Mouse (Mus musculus) forebrain, embryonic 11.5 days (tissue): ENCODE data around the gene Enox1. TPM values are rescaled to one million over a fixed set of nuclear protein-coding genes. Genes with fewer than 3 reads are reported as not detected.

Source experiments
- ATAC-seq: fragments of 200-750 bp; cut with Nextera tagmentation; replicated peaks from 2 replicates; pipeline ENCODE4 v1.8.0; 2017; ENCODE audit warnings: moderate TSS enrichment; ENCODE audit not compliant: low FRiP score
- DNase-seq: peaks from one replicate; pipeline ENCODE4 v3.0.0-alpha.2; 2017; ENCODE audit warnings: low spot score
- H3K27ac ChIP-seq: fragments of 300-500 bp; sonication (generic); 2 replicates; pipeline ENCODE4 v1.5.1; 2014; ENCODE audit warnings: low read depth, low read length
- H3K27me3 ChIP-seq: fragments of 300-500 bp; sonication (generic); 2 replicates; pipeline ENCODE4 v1.6.1; 2014; ENCODE audit warnings: mild to moderate bottlenecking, low read length, mixed read lengths; ENCODE audit not compliant: control insufficient read depth, insufficient read depth
- H3K36me3 ChIP-seq: fragments of 300-500 bp; sonication (generic); 2 replicates; pipeline ENCODE4 v1.6.1; 2014; ENCODE audit warnings: mild to moderate bottlenecking, low read length, moderate library complexity, mixed read lengths; ENCODE audit not compliant: control insufficient read depth, insufficient read depth
- H3K4me1 ChIP-seq: fragments of 300-500 bp; sonication (generic); replicated peaks from 2 replicates; pipeline ENCODE4 v1.6.1; 2014; ENCODE audit warnings: low read length, mixed read lengths; ENCODE audit not compliant: control insufficient read depth, insufficient read depth
- H3K4me2 ChIP-seq: fragments of 300-500 bp; sonication (generic); 2 replicates; pipeline ENCODE4 v1.6.1; 2014; ENCODE audit warnings: low read depth, mild to moderate bottlenecking, low read length, moderate library complexity, mixed read lengths; ENCODE audit not compliant: severe bottlenecking
- H3K4me3 ChIP-seq: fragments of 300-500 bp; sonication (generic); 2 replicates; pipeline ENCODE4 v1.5.1; 2014; ENCODE audit warnings: low read depth, low read length
- H3K9ac ChIP-seq: fragments of 300-500 bp; sonication (generic); 2 replicates; pipeline ENCODE4 v1.6.1; 2014; ENCODE audit warnings: low read length
- H3K9me3 ChIP-seq: fragments of 300-500 bp; sonication (generic); 2 replicates; pipeline ENCODE4 v1.6.1; 2016; ENCODE audit warnings: low read length, mixed read lengths; ENCODE audit not compliant: control insufficient read depth
- WGBS: fragments of 180-500 bp; shearing (Covaris S2); extraction: QIAGEN DNeasy Blood & Tissue Kit; methylation state at CpG from one replicate; pipeline ENCODE4 v1.1.7; 2014; 5-methylcytosine and 5-hydroxymethylcytosine counted together
- polyA plus RNA-seq: library from polyadenylated mRNA; unstranded; fragments of >200 nt; fragmentation: Nextera tagmentation; extraction: Ambion mirVana; gene quantifications from 2 replicates; pipeline ENCODE4 v1.2.1, GENCODE M21; 2014

Enox1 gene
- polyA plus RNA-seq, 1 experiment from 2014 or later, result 22.6 TPM

GRCm38 (mm10) chr14:77511137-77511870 is 354.7 kb downstream of the Enox1 start:
- no peak for ATAC-seq
- WGBS, result 86% methylated on average over 7 of the region's 7 CpGs
- H3K9ac ChIP-seq, result no peak overlapping the region
- no peak for DNase-seq
- no peaks in the 10 kb centered on the region for H3K9me3 ChIP-seq
- no peaks in the 10 kb centered on the region for H3K4me1 ChIP-seq
- no peaks in the 10 kb centered on the region for H3K27me3 ChIP-seq
- no peak overlapping the region for H3K4me2 ChIP-seq
- H3K36me3 ChIP-seq, result no peaks in the 10 kb centered on the region
- no peak overlapping the region for H3K4me3 ChIP-seq
- H3K27ac ChIP-seq, result no peak overlapping the region

GRCm38 (mm10) chr14:77518017-77518416 is 361.5 kb downstream of the Enox1 start:
- H3K4me1 ChIP-seq, result no peaks in the 10 kb centered on the region
- H3K9ac ChIP-seq, result no peak overlapping the region
- no peaks in the 10 kb centered on the region for H3K36me3 ChIP-seq
- no peaks in the 10 kb centered on the region for H3K9me3 ChIP-seq
- no peak overlapping the region for H3K27ac ChIP-seq
- no peak overlapping the region for H3K4me2 ChIP-seq
- H3K27me3 ChIP-seq, result no peaks in the 10 kb centered on the region
- ATAC-seq (no peak), DNase-seq (no peak)
- H3K4me3 ChIP-seq, result no peak overlapping the region
- 68% methylated on average over 4 of the region's 4 CpGs for WGBS

- no peaks in the 10 kb centered on the region for H3K9me3 ChIP-seq
- H3K4me2 ChIP-seq, result no peak overlapping the region
- H3K27me3 ChIP-seq, result no peaks in the 10 kb centered on the region
- no peak overlapping the region for H3K4me3 ChIP-seq
- 80% methylated on average over 7 of the region's 7 CpGs for WGBS
- H3K9ac ChIP-seq, result no peak overlapping the region
- no peaks in the 10 kb centered on the region for H3K4me1 ChIP-seq
- no peak overlapping the region for H3K27ac ChIP-seq
- no peak for DNase-seq
- H3K36me3 ChIP-seq, result no peaks in the 10 kb centered on the region
- no peak for ATAC-seq
Measured at GRCm38 (mm10) chr14:77518941-77519695, 362.6 kb downstream of the Enox1 start.

GRCm38 (mm10) chr14:77519701-77520100 is 363.1 kb downstream of the Enox1 start:
- H3K9ac ChIP-seq, result no peak overlapping the region
- no peak for ATAC-seq
- WGBS, result 84% methylated on average over 1 of the region's 1 CpGs

GRCm38 (mm10) chr14:77524303-77524702 is 367.7 kb downstream of the Enox1 start:
- Histone ChIP-seq H3K9ac (no peak overlapping the region), H3K27ac (no peak overlapping the region), H3K36me3 (no peaks in the 10 kb centered on the region), H3K4me2 (no peak overlapping the region), H3K27me3 (no peaks in the 10 kb centered on the region), H3K4me3 (no peak overlapping the region), H3K4me1 (no peaks in the 10 kb centered on the region), H3K9me3 (no peaks in the 10 kb centered on the region)
- DNase-seq, result no peak
- WGBS, result 89% methylated on average over 4 of the region's 4 CpGs
- ATAC-seq, result no peak

More at GRCm38 (mm10) chr14:77519701-77520100, 363.1 kb downstream of the Enox1 start:
- no peaks in the 10 kb centered on the region for H3K9me3 ChIP-seq
- no peaks in the 10 kb centered on the region for H3K36me3 ChIP-seq
- no peak for DNase-seq
- H3K4me1 ChIP-seq, result no peaks in the 10 kb centered on the region
- no peak overlapping the region for H3K4me3 ChIP-seq
- H3K27me3 ChIP-seq, result no peaks in the 10 kb centered on the region
- H3K27ac ChIP-seq, result no peak overlapping the region
- H3K4me2 ChIP-seq, result no peak overlapping the region

- WGBS, result 84% methylated on average over 1 of the region's 1 CpGs
- Histone ChIP-seq H3K4me2 (no peak overlapping the region), H3K9ac (no peak overlapping the region), H3K36me3 (no peaks in the 10 kb centered on the region), H3K4me3 (no peak overlapping the region), H3K4me1 (no peaks in the 10 kb centered on the region), H3K9me3 (no peaks in the 10 kb centered on the region), H3K27ac (no peak overlapping the region), H3K27me3 (no peaks in the 10 kb centered on the region)
- ATAC-seq (no peak), DNase-seq (no peak)
Measured at GRCm38 (mm10) chr14:77526262-77526661, 369.7 kb downstream of the Enox1 start.

GRCm38 (mm10) chr14:77529201-77529600 is 372.6 kb downstream of the Enox1 start:
- no peaks in the 10 kb centered on the region for H3K9me3 ChIP-seq
- no peak overlapping the region for H3K4me3 ChIP-seq
- ATAC-seq (no peak), DNase-seq (no peak)
- WGBS, result 70% methylated on average over 9 of the region's 9 CpGs
- no peak overlapping the region for H3K27ac ChIP-seq
- H3K4me2 ChIP-seq, result no peak overlapping the region
- H3K9ac ChIP-seq, result no peak overlapping the region
- H3K4me1 ChIP-seq, result no peaks in the 10 kb centered on the region
- no peaks in the 10 kb centered on the region for H3K27me3 ChIP-seq
- H3K36me3 ChIP-seq, result no peaks in the 10 kb centered on the region

- no peak overlapping the region for H3K27ac ChIP-seq
- H3K36me3 ChIP-seq, result no peaks in the 10 kb centered on the region
- H3K9me3 ChIP-seq, result no peaks in the 10 kb centered on the region
- H3K4me3 ChIP-seq, result no peak overlapping the region
- no peak overlapping the region for H3K4me2 ChIP-seq
- DNase-seq, result no peak
- 93% methylated on average over 5 of the region's 5 CpGs for WGBS
- H3K27me3 ChIP-seq, result no peaks in the 10 kb centered on the region
- no peaks in the 10 kb centered on the region for H3K4me1 ChIP-seq
- no peak overlapping the region for H3K9ac ChIP-seq
- ATAC-seq, result no peak
Measured at GRCm38 (mm10) chr14:77529621-77530020, 373.1 kb downstream of the Enox1 start.
